Mouse (Mus musculus) liver, adult 10 weeks (tissue): Measurements from ENCODE around the gene Ankrd45. TPM values are rescaled to one million over a fixed set of nuclear protein-coding genes. Genes with fewer than 3 reads are reported as not detected.

Experiments
- polyA plus RNA-seq: library from polyadenylated mRNA; stranded (reverse); fragments of 350-450 nt; fragmentation: Illumina TruSeq; extraction: RNeasy Lipid Tissue Mini Kit (QIAGEN cat#74804); gene quantifications from one replicate; pipeline ENCODE4 v1.2.3, GENCODE M21; 2014; ENCODE audit warnings: low read depth, low replicate concordance

Ankrd45 gene
- polyA plus RNA-seq = not detected

DNA sequence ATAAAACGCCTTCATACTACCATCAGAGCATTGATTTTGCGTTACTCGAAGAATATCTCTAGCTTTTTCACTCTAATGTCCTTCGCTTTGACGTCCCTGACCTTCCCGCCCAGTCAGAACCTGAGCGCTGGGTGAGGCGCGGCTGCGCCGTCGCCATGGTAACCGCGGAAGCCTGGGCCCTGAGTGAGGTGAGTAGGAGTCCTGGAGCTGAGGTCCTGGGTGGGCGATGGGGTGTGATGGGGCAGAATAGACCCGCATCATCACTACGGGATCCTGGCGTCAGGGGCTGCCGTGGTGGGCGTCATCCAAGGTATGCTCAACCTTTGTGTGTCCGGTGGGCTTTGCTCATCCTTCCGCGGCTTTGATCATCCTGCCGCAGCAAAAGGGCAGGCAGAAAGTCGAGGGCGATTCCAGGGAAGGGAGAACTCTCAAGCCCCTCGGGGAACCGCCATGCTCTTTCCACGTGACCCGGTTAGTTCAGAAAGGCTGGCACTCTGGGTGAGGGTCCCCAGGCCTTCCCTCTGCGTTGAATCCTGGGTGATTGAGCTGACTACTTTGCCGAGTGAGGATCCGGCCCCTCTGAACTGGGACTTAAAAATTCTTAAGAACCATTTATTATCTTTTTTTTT, at the start of gene Ankrd45:
Gene Ankrd45, plus strand, starts transcription at position 161 of the 629 bp plus-strand sequence.

GRCm38 (mm10) chr1:161130726-161131664, 11.5 kb upstream of the Ankrd45 start, which contains the start of gene Klhl20:
Gene Klhl20 (minus strand): TSS chr1:161131511.

GRCm38 (mm10) chr1:161159214-161159613, 16.7 kb downstream of the Ankrd45 start, which contains the start of gene Tex50:
Gene Tex50 (minus strand): TSS chr1:161159314.

Other genes starting within 250 kb of the Ankrd45 start
- 14.0 TPM for gene Rc3h1, start 236.3 kb upstream of the Ankrd45 start, polyA plus RNA-seq
- 1,724 TPM for gene Serpinc1, start 164.1 kb upstream of the Ankrd45 start, polyA plus RNA-seq
- 3.0 TPM for gene Zbtb37, start 107.8 kb upstream of the Ankrd45 start, polyA plus RNA-seq
- 12.9 TPM for gene Dars2, start 72.0 kb upstream of the Ankrd45 start, polyA plus RNA-seq
- gene Cenpl, start 72.0 kb upstream of the Ankrd45 start, polyA plus RNA-seq = 12.0 TPM
- 10.7 TPM for gene Klhl20, start 11.2 kb upstream of the Ankrd45 start, polyA plus RNA-seq
- not detected for gene Tex50, start 16.6 kb downstream of the Ankrd45 start, polyA plus RNA-seq
- gene Prdx6, start 108.5 kb downstream of the Ankrd45 start, polyA plus RNA-seq = 683 TPM